Mouse (Mus musculus) fibroblast of lung, adult 2 months (primary cell): ENCODE data around the gene Myh3.

ENCODE experiments used
- DNase-seq: peaks from one replicate; pipeline ENCODE4 v3.0.0-alpha.2; 2011; ENCODE audit warnings: low read depth

The Myh3 gene

GRCm38 (mm10) chr11:67105689-67106088 lies 27.6 kb downstream of the Myh3 start:
- no peak for DNase-seq

- no peak for DNase-seq
These were observed 28.9 kb downstream of the Myh3 start for GRCm38 (mm10) chr11:67106973-67107372.

DNA sequence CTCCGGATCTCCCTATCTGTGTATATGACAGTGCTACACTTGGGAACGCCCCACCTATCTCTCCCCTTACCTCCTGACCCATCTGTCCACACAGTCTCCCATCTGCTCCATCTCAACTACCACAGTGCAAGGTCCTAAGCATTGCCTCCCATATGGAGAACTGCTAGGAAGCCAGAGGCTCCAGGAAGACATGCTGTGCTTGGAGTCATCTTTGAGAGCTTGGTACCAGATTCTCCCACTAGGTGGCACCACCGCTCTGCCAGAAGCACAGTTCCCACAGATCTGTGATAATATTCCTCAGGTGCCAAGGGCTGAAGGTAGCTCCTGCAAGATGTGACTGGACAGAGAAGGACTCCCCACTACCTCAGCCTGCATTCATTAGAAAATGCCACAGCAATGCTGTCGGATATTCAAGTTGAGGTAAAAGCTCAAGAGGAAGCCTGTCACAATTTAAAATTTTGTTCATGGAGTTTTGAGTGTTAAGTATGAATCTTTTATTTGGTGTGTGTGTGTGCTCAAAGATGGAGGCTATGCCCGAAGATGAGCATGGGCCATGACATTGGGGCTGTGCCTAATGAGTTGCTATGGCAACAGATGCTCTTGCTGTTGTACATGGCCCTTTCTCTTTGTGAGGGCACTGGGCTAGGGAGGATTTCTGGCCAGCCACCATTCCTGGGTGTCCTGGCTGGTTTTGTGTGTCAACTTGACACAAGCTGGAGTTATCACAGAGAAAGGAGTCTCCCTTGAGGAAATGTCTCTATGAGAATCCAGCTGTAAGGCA lies 32.3 kb downstream of the Myh3 start:
- DNase-seq: peak; percentile 17

GRCm38 (mm10) chr11:67112019-67112850 lies 34.1 kb downstream of the Myh3 start:
- DNase-seq: peak; percentile 27

GRCm38 (mm10) chr11:67112851-67113202 lies 34.7 kb downstream of the Myh3 start:
- DNase-seq: peak; percentile 16

DNA sequence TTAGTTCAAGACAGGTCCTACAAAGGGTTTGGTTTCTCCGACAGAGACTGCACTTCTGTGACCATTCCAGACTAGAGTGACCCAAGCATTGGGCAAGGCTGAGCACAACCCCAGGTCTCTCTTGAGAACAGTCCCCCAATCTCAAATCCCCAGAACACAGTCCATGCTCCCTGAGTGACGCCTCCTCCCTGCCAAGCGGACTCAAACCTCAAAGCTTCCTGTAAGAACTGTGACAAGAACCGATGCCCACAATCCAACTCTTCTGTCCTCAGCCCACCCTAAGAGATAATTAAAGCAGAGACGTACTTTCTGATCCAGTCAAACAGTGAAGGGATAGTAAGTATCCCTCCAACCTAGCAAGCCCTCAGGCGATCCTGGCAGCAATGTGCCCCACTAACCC lies 35.3 kb downstream of the Myh3 start:
- DNase-seq: no peak

GRCm38 (mm10) chr11:67114261-67114660 lies 36.2 kb downstream of the Myh3 start:
- DNase-seq: no peak

- no peak for DNase-seq
These were observed 36.8 kb downstream of the Myh3 start for GRCm38 (mm10) chr11:67114901-67115300.

GRCm38 (mm10) chr11:67116725-67117124 lies 38.6 kb downstream of the Myh3 start:
- DNase-seq: no peak

DNA sequence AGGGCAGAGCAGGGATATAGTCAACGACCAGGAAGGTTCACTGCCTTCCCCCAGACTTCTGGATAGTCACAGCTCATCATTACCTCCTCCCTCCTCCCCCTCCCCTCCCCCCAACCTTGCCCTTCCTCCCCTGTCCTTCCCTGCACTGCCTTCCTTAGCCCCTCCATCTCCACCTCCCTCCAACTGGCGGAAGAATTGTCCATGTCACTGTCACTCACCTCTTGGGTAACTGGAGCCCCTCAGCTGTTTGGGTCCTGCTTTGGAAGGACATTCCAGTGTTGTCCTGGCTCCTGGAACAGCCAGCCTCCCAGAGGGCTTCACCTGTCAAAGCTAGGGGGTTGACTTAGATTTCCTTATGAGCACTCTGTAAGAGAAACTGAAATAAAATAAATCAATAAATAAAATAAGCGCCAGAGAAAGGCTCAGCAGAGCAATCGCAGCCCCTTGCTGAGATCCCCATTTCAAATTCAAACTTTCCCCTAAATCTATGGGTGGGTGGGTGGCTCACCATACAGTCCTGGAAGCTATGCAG lies 41.5 kb downstream of the Myh3 start:
- no peak for DNase-seq

DNA sequence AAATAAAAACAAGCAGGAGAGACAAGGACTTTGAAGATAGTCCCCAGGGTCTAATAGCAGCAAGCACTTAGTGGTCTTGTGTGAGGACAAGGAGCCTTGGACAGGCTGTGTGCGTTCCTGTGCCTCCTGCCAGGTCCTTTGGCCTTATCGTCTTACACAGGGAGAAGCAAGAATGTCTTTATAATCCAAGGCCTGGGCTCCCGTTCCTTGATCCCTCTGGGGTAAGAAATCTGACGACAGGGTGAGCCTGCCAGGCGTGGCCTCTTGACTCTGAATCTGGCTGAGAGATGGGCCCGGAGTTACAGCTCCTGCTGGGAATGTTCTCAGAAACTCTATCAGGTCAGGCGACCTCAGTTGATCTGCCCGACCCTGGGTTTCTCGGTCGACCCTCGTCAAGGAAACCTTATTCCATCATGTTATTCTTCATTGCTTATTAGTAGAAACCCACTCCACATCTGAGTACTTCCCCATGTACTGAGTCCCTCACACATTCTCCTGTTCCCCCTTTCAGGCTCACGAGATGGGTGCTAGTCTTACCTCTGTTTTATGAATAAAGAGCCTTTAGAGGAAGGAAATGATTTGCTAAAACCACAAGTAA lies 42.7 kb downstream of the Myh3 start:
- DNase-seq: no peak

- DNase-seq: no peak
These were observed 46.8 kb downstream of the Myh3 start for GRCm38 (mm10) chr11:67124943-67125342.

- no peak for DNase-seq
These were observed 47.3 kb downstream of the Myh3 start for GRCm38 (mm10) chr11:67125361-67125760.

DNA sequence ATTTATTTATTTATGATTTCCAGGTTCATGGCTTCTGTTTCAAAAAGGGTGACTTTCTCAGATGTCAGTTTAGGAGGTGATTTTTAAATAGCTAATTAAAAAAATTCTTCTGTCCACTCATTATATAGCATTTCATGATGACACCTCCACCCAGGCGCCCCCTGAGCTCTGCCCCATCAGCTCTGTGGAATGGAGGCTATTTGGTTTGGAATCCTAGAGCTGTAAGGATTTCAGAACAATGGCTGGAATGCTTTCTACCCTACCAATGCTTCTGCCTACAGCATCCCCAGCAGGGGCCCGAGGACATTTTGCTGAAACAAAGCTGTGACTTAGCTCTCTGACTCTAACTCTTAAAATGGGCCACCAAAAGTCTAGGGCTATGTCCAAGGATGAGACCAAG lies 55.4 kb downstream of the Myh3 start:
- no peak for DNase-seq

GRCm38 (mm10) chr11:67134654-67135053 lies 56.6 kb downstream of the Myh3 start:
- DNase-seq: no peak

GRCm38 (mm10) chr11:67135532-67135931 lies 57.4 kb downstream of the Myh3 start:
- no peak for DNase-seq

DNA sequence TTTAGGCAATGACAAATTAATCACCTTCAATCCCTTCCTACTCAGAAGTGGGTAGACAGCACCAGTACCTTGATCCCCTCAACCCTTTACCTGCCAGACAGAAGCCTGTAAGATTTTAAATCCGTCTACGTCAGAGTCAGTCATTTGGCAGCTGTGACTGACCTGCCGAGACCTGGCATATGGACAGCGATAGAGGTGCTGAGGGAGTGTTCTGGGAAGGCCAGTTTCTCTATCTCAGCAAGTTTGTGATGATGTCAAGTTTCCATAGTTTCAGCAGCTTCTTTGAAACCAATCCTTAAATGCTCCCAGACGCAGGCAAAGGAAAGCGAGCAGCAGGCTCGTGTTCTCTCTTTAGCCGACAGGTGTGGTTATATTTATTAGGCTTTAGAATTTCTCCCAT lies 61.5 kb downstream of the Myh3 start:
- DNase-seq: no peak

DNA sequence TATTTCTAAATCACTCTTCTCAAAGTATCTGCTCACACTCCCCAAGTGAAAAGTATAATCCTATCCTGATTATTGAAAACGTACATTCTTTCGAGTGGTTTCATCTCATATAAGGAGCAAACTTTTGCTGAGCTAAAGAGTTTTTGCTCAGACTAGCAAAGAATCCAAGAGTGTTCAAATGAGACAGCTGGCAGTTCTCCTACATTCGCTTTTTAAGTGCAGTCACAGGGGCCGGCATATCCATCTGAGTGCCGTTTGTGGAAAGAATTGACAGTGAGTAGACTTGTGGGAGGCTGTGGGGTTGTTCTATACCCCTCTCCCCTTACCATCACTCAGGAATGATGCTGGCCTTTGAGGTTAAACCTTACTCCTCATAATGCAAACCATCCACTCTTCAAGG lies 62.1 kb downstream of the Myh3 start:
- no peak for DNase-seq

DNA sequence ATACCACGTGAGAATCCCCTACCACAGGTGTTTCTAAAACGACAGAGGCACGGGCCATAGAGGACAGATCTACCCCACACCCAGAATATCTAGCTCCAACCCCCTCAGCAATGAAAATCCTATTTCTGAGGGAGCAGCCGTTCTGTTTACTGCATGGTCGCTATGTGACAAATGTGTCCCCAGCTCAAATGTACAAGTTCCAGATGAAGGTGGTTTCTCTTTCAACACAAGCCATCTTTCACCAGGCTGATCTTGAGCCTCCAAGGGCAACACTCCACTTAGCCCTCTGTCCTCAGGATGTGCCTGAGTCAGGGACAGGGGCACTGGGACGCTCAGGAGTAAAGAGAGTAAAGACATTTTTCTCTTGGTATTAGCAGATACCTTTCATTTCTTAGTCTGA lies 62.9 kb downstream of the Myh3 start:
- DNase-seq: no peak

- DNase-seq: no peak
These were observed 63.9 kb downstream of the Myh3 start for GRCm38 (mm10) chr11:67142047-67142446.

DNA sequence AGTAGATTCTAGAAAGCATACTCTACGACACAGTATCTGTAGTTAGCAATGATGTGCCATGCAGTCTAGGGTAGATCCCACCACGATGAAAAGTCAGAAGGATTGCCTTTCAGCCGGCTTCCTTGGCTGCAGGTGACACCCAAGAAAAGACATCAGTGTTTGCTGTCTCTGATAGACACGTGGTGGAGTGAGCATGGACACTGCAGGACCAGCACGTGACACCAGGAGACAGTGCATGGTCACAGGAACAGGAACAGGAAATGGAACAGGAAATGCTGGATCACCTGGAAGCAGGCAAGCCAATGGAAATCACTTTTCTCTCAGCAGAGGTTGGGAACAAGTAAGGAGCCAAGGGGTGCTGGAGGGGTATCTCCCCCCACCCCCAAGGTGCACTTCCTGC lies 65.0 kb downstream of the Myh3 start:
- no peak for DNase-seq

- DNase-seq: no peak
These were observed 65.9 kb downstream of the Myh3 start for GRCm38 (mm10) chr11:67143863-67144498.
